11 mouse cellular contexts compared by ENCODE assay signal in genomic region chr4:82415817-82416216, GRCm38 (mm10).
A peak's percentile ranks its signal among the peaks of the same experiment; 100 is the strongest.
DNase-seq lines count a peak whose midpoint lies in the region; ATAC-seq and TF ChIP-seq lines count a peak whose summit lies in the region.
"Had no signal": no experiment of that assay in that cellular context is flagged by ENCODE, and none has a peak within 500 bp of the region (broad histone marks: within the 10 kb centered on the region; RNA-seq: fewer than 3 reads in every experiment).

No protein-coding gene starts in this region.

- 0 out of 2 replicates have a peak, but pooled peaks have one; percentile 51 for ATAC-seq in hindbrain, postnatal 0 days
- ATAC-seq in hindbrain, embryonic 12.5 days (ENCODE audit: low FRiP score) = no peak
- peak; percentile 57 for ATAC-seq in lung, postnatal 0 days
- ATAC-seq in liver, postnatal 0 days = no peak
- ATAC-seq: intestine, postnatal 0 days had no signal

- TF ChIP-seq EP300 in lung, postnatal 0 days (IDR thresholded peaks at IDR 0.05) = no peak
- no peak for TF ChIP-seq EP300 in liver, postnatal 0 days (IDR thresholded peaks at IDR 0.05; ENCODE audit: low read depth)

- no peak overlapping the region for H3K9ac ChIP-seq in hindbrain, postnatal 0 days (replicated peaks; ENCODE audit: low read length)
- H3K9ac ChIP-seq in hindbrain, embryonic 12.5 days = no peak overlapping the region
- no peak overlapping the region for H3K9ac ChIP-seq in lung, postnatal 0 days (replicated peaks; ENCODE audit: low read depth)
- H3K9ac ChIP-seq in liver, postnatal 0 days (replicated peaks) = no peak overlapping the region
- H3K9ac ChIP-seq: limb, embryonic 12.5 days had no signal

- H3K9me3 ChIP-seq in hindbrain, postnatal 0 days (ENCODE audit: low read length) = no peaks in the 10 kb centered on the region
- H3K9me3 ChIP-seq in hindbrain, embryonic 12.5 days (replicated peaks) = no peaks in the 10 kb centered on the region
- H3K9me3 ChIP-seq in lung, postnatal 0 days (ENCODE audit: low read length) = no peaks in the 10 kb centered on the region
- H3K9me3 ChIP-seq in liver, postnatal 0 days (ENCODE audit: low read length) = no peaks in the 10 kb centered on the region
- H3K9me3 ChIP-seq: limb, embryonic 12.5 days had no signal

- H3K4me1 ChIP-seq in hindbrain, postnatal 0 days (ENCODE audit: insufficient read depth, low read length) = 0 out of 2 replicates have a peak, but pooled peaks cover 12% of the 10 kb centered on the region
- H3K4me1 ChIP-seq in hindbrain, embryonic 12.5 days = peaks cover 19% of the 10 kb centered on the region; the same call in 1 of the 2 replicates
- peaks cover 21% of the 10 kb centered on the region for H3K4me1 ChIP-seq in lung, postnatal 0 days (ENCODE audit: insufficient read depth, low read depth, low read length)
- H3K4me1 ChIP-seq in liver, postnatal 0 days (ENCODE audit: insufficient read depth) = peaks cover 11% of the 10 kb centered on the region; the same call in 1 of the 2 replicates
- H3K4me1 ChIP-seq: megakaryocyte, embryonic 14.5 days had no signal

- DNase-seq in hindbrain, postnatal 0 days (ENCODE audit: low spot score) = peak; percentile 51
- peak; percentile 39 for DNase-seq in cerebellum, adult 11 months
- DNase-seq in cerebellum, postnatal 36 days = peak; percentile 54 to 59
- no peak for DNase-seq in lung, postnatal 0 days (ENCODE audit: low spot score)
- no peak for DNase-seq in liver, postnatal 0 days
- no peak for DNase-seq in adrenal gland, adult 18-20 months (ENCODE audit: low spot score in 2 of 2)
- DNase-seq: kidney, postnatal 4 days had no signal

- no peak for TF ChIP-seq CTCF in hindbrain, postnatal 0 days (IDR thresholded peaks at IDR 0.05; ENCODE audit: low read depth)
- no peak for TF ChIP-seq CTCF in lung, postnatal 0 days (IDR thresholded peaks at IDR 0.05)
- no peak for TF ChIP-seq CTCF in liver, postnatal 0 days (IDR thresholded peaks at IDR 0.05; ENCODE audit: low read depth)

- H3K4me2 ChIP-seq in hindbrain, postnatal 0 days (ENCODE audit: low read depth, low read length) = no peak overlapping the region
- H3K4me2 ChIP-seq in hindbrain, embryonic 12.5 days (replicated peaks) = no peak overlapping the region
- H3K4me2 ChIP-seq in lung, postnatal 0 days (replicated peaks; ENCODE audit: low read depth, low read length) = no peak overlapping the region
- no peak overlapping the region for H3K4me2 ChIP-seq in liver, postnatal 0 days (ENCODE audit: low read depth, low read length)
- H3K4me2 ChIP-seq: limb, embryonic 12.5 days had no signal

- WGBS in hindbrain, postnatal 0 days = 59% methylated on average over 4 of the region's 4 CpGs
- WGBS in hindbrain, embryonic 12.5 days = 78% methylated on average over 4 of the region's 4 CpGs
- WGBS in lung, postnatal 0 days = 36% methylated on average over 4 of the region's 4 CpGs
- WGBS in liver, postnatal 0 days (ENCODE audit: insufficient replicate concordance) = 74% methylated on average over 4 of the region's 4 CpGs

- H3K27ac ChIP-seq in hindbrain, postnatal 0 days = peak overlapping the region; percentile 8; the same call in 1 of the 2 replicates
- no peak overlapping the region for H3K27ac ChIP-seq in hindbrain, embryonic 12.5 days
- H3K27ac ChIP-seq in lung, postnatal 0 days (ENCODE audit: low read length) = 0 out of 2 replicates have a peak overlapping the region, but pooled peaks have one; percentile 20
- no peak overlapping the region for H3K27ac ChIP-seq in liver, postnatal 0 days (ENCODE audit: low read depth)
- H3K27ac ChIP-seq: limb, embryonic 12.5 days had no signal

- no peaks in the 10 kb centered on the region for H3K36me3 ChIP-seq in hindbrain, postnatal 0 days (ENCODE audit: insufficient read depth, low read length)
- no peaks in the 10 kb centered on the region for H3K36me3 ChIP-seq in hindbrain, embryonic 12.5 days
- H3K36me3 ChIP-seq in lung, postnatal 0 days (ENCODE audit: insufficient read depth, low read length) = no peaks in the 10 kb centered on the region
- no peaks in the 10 kb centered on the region for H3K36me3 ChIP-seq in liver, postnatal 0 days (replicated peaks; ENCODE audit: insufficient read depth, low read length)
- H3K36me3 ChIP-seq: limb, embryonic 12.5 days had no signal

- no peaks in the 10 kb centered on the region for H3K27me3 ChIP-seq in hindbrain, postnatal 0 days (ENCODE audit: insufficient read depth, low read length)
- no peaks in the 10 kb centered on the region for H3K27me3 ChIP-seq in hindbrain, embryonic 12.5 days
- no peaks in the 10 kb centered on the region for H3K27me3 ChIP-seq in lung, postnatal 0 days (replicated peaks; ENCODE audit: insufficient read depth, low read length)
- H3K27me3 ChIP-seq in liver, postnatal 0 days (ENCODE audit: insufficient read depth, low read length) = no peaks in the 10 kb centered on the region
- H3K27me3 ChIP-seq: limb, embryonic 12.5 days; megakaryocyte, embryonic 14.5 days had no signal

- no peak overlapping the region for H3K4me3 ChIP-seq in hindbrain, postnatal 0 days (ENCODE audit: low read length)
- H3K4me3 ChIP-seq in hindbrain, embryonic 12.5 days = no peak overlapping the region
- no peak overlapping the region for H3K4me3 ChIP-seq in lung, postnatal 0 days (ENCODE audit: low read depth, low read length)
- no peak overlapping the region for H3K4me3 ChIP-seq in liver, postnatal 0 days (ENCODE audit: low read depth, low read length)
- H3K4me3 ChIP-seq: limb, embryonic 12.5 days; megakaryocyte, embryonic 14.5 days had no signal

Comparison
In these comparisons a context has a peak if more than half of its experiments do, and no peak if none do; other contexts are left out.
1. ATAC-seq: peak in hindbrain, postnatal 0 days (single experiment) and lung, postnatal 0 days (single experiment); none in hindbrain, embryonic 12.5 days (single experiment) and liver, postnatal 0 days (single experiment).
2. H3K27ac ChIP-seq: peak in hindbrain, postnatal 0 days (single experiment) and lung, postnatal 0 days (single experiment); none in hindbrain, embryonic 12.5 days (single experiment) and liver, postnatal 0 days (single experiment).
3. DNase-seq: peak in hindbrain, postnatal 0 days (single experiment), cerebellum, adult 11 months (single experiment) and cerebellum, postnatal 36 days (2 of 2); none in lung, postnatal 0 days (single experiment), liver, postnatal 0 days (single experiment) and adrenal gland, adult 18-20 months (0 of 2).